Mouse (Mus musculus) natural killer cell, adult 2 months (primary cell): ENCODE measurements around the gene Atxn7l2.

Experiments
- DNase-seq, 2 experiments: peaks; one replicate each; pipeline ENCODE4 v3.0.0; 2022; ENCODE audit warnings: low spot score in 2 of 2

Gene Atxn7l2

DNA sequence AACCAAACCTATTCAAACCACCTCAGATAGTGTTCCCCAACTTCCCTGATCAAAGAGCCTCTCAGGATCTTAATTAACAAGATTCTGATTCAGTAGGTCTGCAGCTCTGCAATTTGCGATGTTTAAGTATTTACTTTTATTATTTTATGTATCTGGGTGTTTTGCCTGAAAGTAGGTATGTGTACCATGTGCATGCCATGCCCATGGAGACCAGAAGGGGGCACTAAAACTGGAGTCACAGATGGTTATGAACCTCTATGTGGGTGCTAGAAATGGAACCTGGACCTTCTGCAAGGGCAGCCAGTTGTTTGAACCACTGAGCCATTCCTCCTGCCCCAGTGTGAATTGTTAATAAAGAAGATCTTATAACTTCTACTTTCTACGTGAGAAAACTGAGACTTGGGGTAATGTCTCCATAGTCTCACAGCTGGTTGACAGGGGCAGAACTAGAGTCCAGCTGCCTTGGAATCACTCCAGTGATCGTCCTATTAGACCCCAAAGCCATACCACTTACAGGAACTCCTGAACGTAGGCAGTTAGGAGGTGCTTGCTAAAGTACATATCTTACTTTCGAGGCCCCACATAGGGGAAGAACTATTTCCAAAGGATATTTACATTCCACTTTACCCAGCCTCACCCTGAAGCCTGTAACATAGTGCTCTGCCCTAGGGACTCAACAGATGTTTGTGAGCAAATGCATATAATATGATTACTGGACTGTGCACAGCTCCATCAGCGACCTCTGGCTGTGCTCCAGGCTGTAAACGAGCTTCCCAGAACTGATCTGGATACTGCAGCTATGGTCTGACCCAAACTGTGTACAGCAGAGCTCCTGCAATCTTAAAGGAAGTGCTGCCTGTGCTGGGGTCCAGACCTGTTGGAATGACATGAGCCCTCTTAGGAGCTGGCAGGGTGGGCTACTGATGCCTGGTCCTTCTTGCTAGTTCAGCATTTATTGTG is 31.7 kb downstream of the Atxn7l2 start:
- no peak for DNase-seq

DNA sequence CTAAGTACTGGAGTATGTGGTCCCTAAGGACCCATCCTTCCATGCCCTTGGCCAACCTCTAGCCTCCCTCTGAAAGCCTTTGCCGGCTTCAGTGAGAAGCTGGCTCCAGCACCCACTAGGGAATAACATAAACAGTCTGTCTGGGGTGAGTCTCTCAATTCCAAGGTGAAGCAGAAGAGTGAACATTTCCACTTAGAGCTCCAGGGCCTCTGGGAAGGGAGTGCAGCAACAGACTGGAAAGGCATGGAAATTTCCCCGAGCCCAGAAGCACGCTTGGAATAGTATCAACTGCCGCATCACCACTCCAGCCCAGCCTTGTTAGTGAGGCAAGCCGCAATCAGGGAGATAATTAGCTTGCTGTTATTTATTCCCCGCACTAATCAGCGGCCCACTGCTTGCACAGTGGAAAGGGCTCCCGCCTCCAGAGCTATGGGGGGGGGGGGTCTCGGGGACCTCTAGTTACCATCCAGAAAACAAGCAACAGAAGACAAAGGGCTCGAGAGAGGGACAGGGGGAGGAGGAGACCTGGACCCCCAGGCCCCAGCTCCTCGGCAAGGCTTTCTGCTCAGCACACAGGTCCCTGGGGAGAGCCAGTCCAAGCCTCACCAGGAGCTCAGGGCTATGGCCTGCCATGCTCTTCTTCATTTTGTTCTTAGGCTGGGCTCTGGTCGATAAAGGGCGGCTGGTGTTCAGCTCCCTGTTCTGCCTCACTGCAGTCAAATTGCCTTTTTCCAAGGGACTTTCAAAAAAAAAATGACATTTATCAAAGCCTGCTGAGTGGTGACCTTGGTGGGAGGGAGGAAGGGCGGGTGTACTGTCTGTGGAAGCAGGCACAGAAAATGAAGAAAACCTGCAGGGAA is 35.8 kb downstream of the Atxn7l2 start:
- DNase-seq = no peak

DNA sequence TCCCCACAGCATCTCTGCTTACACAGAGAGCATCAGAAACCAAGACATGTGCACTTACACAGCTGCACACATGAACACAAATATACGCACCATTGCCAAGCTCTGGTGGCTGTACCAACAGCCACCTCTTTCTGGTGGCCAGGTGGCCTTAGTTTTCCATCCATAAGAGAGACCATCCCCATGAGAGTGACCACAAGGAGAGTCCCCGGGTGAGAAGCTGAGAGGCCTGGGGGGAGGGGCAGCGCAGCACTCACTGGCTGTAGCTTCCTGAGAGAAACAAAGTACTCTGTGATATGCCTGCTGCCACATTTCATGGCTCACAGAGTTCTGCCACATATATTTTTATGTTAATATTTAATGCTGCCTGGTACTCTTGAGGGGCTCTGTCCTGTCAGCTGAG is 41.5 kb downstream of the Atxn7l2 start:
- DNase-seq = no peak

DNA sequence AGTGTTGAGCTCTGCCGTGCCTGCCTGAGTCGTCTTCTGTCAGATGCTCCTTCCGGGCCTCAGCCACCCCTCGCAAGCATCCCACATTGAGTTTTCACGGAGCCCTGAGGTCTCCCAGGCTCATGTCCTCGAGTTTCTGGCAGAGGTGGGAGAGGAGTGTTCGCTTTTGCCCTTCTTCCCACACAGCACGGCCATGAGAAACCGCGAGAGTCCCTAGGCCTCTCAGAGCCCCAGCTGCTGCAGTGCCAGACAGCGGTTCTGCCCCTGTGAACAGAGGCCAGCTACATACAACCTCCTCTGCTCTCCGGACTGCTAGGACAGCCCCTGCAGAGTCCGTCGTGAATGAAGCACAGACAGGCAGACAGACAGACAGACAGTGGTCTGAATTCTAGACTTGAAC is 43.2 kb downstream of the Atxn7l2 start:
- DNase-seq = no peak

DNA sequence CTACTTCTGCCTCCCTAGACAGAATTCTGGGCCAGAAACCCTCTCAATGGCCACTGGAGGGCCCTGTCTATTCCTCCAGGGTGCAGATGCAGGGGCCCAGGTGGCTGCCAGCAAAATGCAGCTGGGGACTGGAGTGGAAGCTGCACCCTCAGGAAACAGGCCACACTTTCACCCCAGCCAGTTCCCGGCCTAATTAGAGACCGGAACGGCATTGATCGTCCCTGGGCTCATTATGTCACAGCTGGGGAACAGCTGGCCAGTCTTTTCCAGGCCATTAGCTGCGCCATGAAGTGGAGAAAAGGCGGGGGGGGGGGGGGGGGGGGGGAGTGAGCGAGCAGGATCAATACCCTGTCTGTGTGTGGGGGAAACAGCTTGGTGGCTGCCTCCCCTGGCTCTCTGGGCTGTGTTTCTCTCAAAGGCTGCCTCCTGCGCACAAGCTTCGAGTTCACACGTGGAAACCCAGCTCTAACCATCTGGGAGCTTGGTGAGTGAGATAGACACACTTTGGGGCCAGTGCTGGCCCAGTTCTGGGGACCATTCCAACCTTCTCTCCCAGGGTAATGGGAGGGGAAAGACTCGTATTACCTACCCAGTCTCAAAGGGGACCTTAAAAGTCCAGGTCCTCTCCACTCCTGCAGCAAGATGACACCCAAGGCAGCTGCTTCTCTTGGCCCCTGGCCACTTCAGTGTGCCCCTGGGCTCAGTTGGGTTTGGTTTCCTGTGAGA is 44.1 kb downstream of the Atxn7l2 start:
- DNase-seq = no peak

DNA sequence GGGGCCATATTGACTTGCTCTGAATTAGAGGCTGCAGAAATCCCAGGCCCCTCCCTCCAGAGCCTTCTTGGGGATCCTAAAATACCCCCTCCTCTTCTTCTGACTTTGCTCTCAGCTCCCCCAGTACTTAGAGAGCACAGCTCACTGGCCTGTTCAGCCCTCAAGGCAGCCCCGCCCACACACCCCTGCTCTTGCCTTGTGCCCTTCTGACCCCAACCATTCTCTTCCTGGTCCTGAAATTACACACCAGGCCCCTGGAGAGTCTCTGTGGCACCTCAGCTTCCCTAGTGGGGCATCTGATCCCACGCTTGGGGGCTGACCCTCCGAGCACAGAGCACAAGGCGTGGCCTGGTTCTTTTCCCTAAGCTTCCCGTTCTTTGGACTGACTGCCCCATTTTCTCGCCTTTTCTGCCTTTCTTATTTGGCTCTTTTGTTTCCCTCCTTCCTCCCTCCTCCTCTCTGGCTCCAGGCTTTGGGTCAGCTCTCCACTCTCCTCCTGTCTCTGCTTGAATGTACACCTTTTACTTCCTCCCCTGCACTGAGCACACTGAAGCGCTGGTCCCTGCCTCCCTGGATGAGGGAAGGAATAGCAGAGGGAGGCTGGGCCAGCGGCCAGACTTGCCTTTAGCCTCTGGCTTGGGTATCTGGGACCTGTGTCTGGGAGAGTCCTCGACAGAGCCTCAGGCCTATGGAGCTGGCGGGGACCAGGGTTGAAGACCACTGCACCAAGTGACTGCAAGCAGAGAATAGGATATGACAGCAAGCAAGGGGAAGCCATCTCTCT is 45.0 kb downstream of the Atxn7l2 start:
- DNase-seq = no peak

DNA sequence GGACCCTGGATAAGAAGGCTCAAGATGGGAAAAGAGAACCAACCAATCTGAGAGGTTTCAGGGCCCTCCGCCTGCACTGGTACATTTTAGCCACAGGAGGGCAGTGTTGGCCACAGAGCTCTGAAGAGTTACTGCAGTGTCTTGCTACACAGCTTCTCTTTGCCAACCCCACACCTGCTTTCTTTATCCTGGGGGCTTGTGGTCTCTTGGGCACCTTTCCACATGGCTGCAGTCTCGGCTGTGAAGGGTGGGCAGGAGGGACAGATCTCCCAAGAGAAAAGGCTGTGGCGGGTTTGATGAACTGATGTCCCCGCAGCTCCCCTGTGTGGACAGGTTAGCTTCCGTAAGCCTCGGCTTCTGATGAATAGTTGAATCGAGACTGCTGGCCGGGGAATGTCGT is 45.9 kb downstream of the Atxn7l2 start:
- DNase-seq = peak; percentile 67 to 79

DNA sequence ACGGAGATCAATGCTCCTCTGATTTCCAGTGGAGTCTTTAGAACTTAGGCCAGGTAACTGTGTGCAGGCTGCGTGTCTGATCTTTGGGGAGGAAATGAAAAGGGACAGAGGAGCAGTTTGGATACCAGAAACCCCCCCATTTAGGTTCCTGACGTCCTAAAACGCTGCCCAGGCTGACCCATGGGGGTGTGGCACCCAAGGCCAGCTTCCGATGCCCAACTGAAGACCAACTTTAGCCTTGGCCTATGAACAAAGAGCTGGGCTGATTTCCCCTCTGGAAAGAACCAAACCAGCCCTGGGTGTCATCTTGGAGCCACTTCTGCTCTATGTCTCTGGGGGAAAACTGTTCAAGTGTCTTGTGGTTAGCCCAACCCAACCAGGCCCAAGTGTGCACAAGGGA is 46.6 kb downstream of the Atxn7l2 start:
- DNase-seq = no peak

DNA sequence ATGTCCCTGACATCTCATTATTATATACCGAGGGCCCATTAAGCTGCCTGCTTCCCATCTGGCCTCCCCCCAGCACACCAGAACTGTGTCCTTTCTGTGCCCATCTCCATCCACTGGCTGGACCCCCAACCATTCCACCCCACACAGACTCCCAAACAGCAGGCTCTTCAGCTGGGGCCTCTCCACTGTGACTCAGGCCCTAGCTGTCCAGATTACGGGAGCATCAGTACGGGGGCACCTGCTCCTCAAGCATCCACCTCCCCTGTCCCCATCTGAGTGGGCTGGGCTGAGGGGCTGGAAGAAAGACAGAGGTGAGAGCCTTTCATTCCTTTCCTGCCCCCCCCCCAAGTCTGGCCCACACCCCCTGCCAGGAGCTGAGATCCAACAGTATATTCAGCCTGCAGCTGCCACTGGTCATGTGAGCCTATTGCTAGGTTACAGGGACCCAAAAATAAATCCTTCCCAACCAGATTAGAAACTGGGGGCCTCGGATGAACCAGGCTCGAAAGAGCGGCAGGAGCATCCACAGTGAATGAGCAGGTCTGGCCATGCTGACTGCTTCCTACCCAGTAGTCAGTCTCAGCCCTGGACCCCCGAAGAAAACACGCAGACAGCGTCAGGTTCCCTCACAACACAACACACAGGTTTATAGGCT is 52.2 kb downstream of the Atxn7l2 start:
- DNase-seq = no peak

DNA sequence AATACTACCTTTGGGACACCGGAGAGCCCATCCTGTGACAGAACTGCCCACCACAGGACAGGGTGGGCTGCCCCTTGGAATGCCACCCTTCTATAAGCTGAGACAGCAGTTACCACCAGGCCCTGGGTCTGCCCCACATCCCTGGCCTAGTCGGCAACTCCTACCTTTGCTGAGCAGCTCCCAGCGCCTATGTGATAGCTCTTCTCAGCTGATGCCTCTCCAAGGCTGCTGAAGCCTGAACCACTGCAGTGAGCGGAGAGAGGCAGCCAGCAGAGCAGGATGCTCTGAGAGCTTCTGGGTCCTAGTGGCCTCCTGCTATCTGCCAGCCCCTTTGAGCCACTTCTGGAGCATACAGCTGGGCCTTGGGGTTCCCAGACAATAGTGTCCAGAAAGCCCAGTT is 56.1 kb downstream of the Atxn7l2 start, which contains the start of gene Gpr61:
Gene Gpr61 (minus strand): TSS at position 227 of the 400 bp plus-strand sequence.
- DNase-seq = no peak

DNA sequence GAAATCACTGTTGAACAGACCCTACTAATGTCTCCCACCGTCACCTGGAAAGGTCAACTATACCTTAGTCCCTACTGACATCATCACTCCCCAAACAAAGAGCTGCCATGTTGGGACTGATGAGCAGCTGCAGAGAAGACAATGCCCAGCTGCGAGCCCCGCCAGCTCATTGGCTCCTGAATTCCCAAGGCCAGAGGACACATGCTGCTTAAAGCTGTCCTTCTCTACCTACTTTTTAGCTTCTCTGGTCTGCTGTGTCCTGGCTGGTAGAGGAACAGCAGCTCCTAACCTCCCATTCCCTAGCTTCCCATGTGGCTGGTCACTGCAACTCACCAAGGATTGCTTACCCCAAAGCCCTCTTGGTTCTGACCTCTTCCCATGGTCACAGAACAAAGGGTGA is 58.4 kb downstream of the Atxn7l2 start:
- no peak for DNase-seq
